ENCODE assay signal across 8 mouse cellular contexts in genomic region chr5:129583761-129584582, GRCm38 (mm10). TPM values are rescaled to one million over a fixed set of nuclear protein-coding genes. Genes with fewer than 3 reads are reported as not detected.
DNase-seq lines count a peak whose midpoint lies in the region; ATAC-seq and TF ChIP-seq lines count a peak whose summit lies in the region.

Gene Mmp17 (plus strand): TSS chr5:129584169.

- H3K4me2 ChIP-seq in hindbrain, postnatal 0 days (ENCODE audit: low read depth, low read length): peak within 1 kb of the TSS; percentile 99

- H3K9me3 ChIP-seq in hindbrain, postnatal 0 days (ENCODE audit: low read length): no peaks in the 10 kb centered on the region

- WGBS in hindbrain, postnatal 0 days: under 1% methylated on average over 80 of the region's 80 CpGs

- H3K36me3 ChIP-seq in hindbrain, postnatal 0 days (ENCODE audit: insufficient read depth, low read length): no peaks in the 10 kb centered on the region

- peak; percentile 63 for TF ChIP-seq POLR2A in cortical plate, adult 2 months (IDR thresholded peaks at IDR 0.05; ENCODE audit: extremely low read depth, insufficient read depth, low read length)

- peak; percentile 91 for ATAC-seq in hindbrain, postnatal 0 days

- peak within 1 kb of the TSS; percentile 78 for H3K9ac ChIP-seq in hindbrain, postnatal 0 days (replicated peaks; ENCODE audit: low read length)

- no peaks in the 10 kb centered on the region for H3K27me3 ChIP-seq in hindbrain, postnatal 0 days (ENCODE audit: insufficient read depth, low read length)

- TF ChIP-seq CTCF in cortical plate, adult 2 months (IDR thresholded peaks at IDR 0.05; ENCODE audit: extremely low read depth, insufficient read depth, low read length): peak; percentile 45
- peak; percentile 82 for TF ChIP-seq CTCF in hindbrain, postnatal 0 days (IDR thresholded peaks at IDR 0.05; ENCODE audit: low read depth)

- H3K4me1 ChIP-seq in cortical plate, adult 2 months (ENCODE audit: control insufficient read depth, insufficient read depth, low read length): peaks cover 7% of the 10 kb centered on the region; the same call in 1 of the 2 replicates
- peaks cover 10% of the 10 kb centered on the region; the same call in 1 of the 2 replicates for H3K4me1 ChIP-seq in hindbrain, postnatal 0 days (ENCODE audit: insufficient read depth, low read length)

- DNase-seq in adipocyte (ENCODE audit: low spot score): peak; percentile 53
- peak; percentile 76 to 79 for DNase-seq in gastrocnemius, adult 8-10 months (ENCODE audit: low spot score in 2 of 2)
- DNase-seq in hindbrain, postnatal 0 days (ENCODE audit: low spot score): peak; percentile 93
- peak; percentile 90 for DNase-seq in left cerebral cortex, adult 18-20 months (ENCODE audit: low spot score in 2 of 2)
- DNase-seq in lung, postnatal 4 days: peak; percentile 88
- peak; percentile 93 for DNase-seq in retina, postnatal 1 day
- DNase-seq in thymus, postnatal 4 days: peak; percentile 94

- H3K4me3 ChIP-seq in cortical plate, adult 2 months (ENCODE audit: insufficient read depth, low read length): peak within 1 kb of the TSS; percentile 88
- H3K4me3 ChIP-seq in hindbrain, postnatal 0 days (ENCODE audit: low read length): peak within 1 kb of the TSS; percentile 82

- peak within 1 kb of the TSS; percentile 93 for H3K27ac ChIP-seq in cortical plate, adult 2 months (ENCODE audit: insufficient read depth, low read length)
- H3K27ac ChIP-seq in hindbrain, postnatal 0 days: peak within 1 kb of the TSS; percentile 54; the same call in 1 of the 2 replicates

RNA-seq across cellular contexts. Expression of gene Mmp17, which starts in this region (rescaled TPM):
- polyA plus RNA-seq in cortical plate, adult 2 months (2012; rRNA removed): 83.9 and 90.5 TPM in 2 replicates
- under 1 TPM; 0.22 to 0.58 (median 0.40) TPM for total RNA-seq in gastrocnemius, adult 8-10 months (2022)
- 24.0 and 26.5 TPM in 2 replicates for total RNA-seq in hindbrain, postnatal 0 days (2014; rRNA removed)
- polyA plus RNA-seq in hindbrain, postnatal 0 days (2015; fragmentation: Nextera tagmentation; extraction: Ambion mirVana): 7.4 and 8.0 TPM in 2 replicates
- total RNA-seq in left cerebral cortex, adult 18-20 months (2021): 100 to 1,000 TPM in 1 of 2 experiments, 10 to 100 TPM in 1; 98.9 to 104 TPM

Comparison
In these comparisons a context has a peak if more than half of its experiments do, and no peak if none do; other contexts are left out.
1. Peak in every context shown above with its lines: DNase-seq, ATAC-seq, H3K4me3 ChIP-seq and H3K27ac ChIP-seq.
2. RNA of gene Mmp17 (total RNA-seq): 98.9 to 104 TPM in left cerebral cortex, adult 18-20 months and 24.0 to 26.5 TPM in hindbrain, postnatal 0 days; 0.22 to 0.58 TPM in gastrocnemius, adult 8-10 months; every median in the first group is over 10 times any median in the second.
3. Peak in DNase-seq in gastrocnemius, adult 8-10 months; RNA of the gene not detected or under 1 TPM.